Mouse (Mus musculus): ENCODE data around the gene Cpne2. TPM values are rescaled to one million over a fixed set of nuclear protein-coding genes. Genes with fewer than 3 reads are reported as not detected.

Cpne2 gene
- polyA plus RNA-seq, 1 experiment from 2014 or later, result 4.6 TPM

- WGBS, result 67% methylated on average over 16 of the region's 18 CpGs
- no peak for ATAC-seq
- Histone ChIP-seq H3K27ac (ENCODE audit: low read depth, low read length) (no peak overlapping the region), H3K4me1 (replicated peaks; ENCODE audit: control insufficient read depth, insufficient read depth, low read length) (no peaks in the 10 kb centered on the region), H3K9me3 (ENCODE audit: control insufficient read depth) (no peaks in the 10 kb centered on the region), H3K4me2 (replicated peaks; ENCODE audit: low read depth) (no peak overlapping the region), H3K27me3 (replicated peaks; ENCODE audit: control insufficient read depth, insufficient read depth, low read length) (no peaks in the 10 kb centered on the region), H3K9ac (ENCODE audit: low read depth, low read length) (no peak overlapping the region), H3K4me3 (ENCODE audit: low read depth, low read length) (no peak overlapping the region), H3K36me3 (ENCODE audit: control insufficient read depth, insufficient read depth) (no peaks in the 10 kb centered on the region)
- no peak for TF ChIP-seq CTCF (IDR thresholded peaks at IDR 0.05; ENCODE audit: low read depth)
Measured at GRCm38 (mm10) chr8:94540889-94541795, 8.4 kb downstream of the Cpne2 start.

- ATAC-seq, result no peak
- H3K36me3 ChIP-seq (ENCODE audit: control insufficient read depth, insufficient read depth), result no peaks in the 10 kb centered on the region
- no peaks in the 10 kb centered on the region for H3K27me3 ChIP-seq (replicated peaks; ENCODE audit: control insufficient read depth, insufficient read depth, low read length)
- no peak overlapping the region for H3K4me3 ChIP-seq (ENCODE audit: low read depth, low read length)
- no peak overlapping the region for H3K9ac ChIP-seq (ENCODE audit: low read depth, low read length)
- no peaks in the 10 kb centered on the region for H3K9me3 ChIP-seq (ENCODE audit: control insufficient read depth)
- WGBS, result 58% methylated on average over 8 of the region's 8 CpGs
- H3K27ac ChIP-seq (ENCODE audit: low read depth, low read length), result no peak overlapping the region
- H3K4me2 ChIP-seq (replicated peaks; ENCODE audit: low read depth), result no peak overlapping the region
- no peak for TF ChIP-seq CTCF (IDR thresholded peaks at IDR 0.05; ENCODE audit: low read depth)
- H3K4me1 ChIP-seq (replicated peaks; ENCODE audit: control insufficient read depth, insufficient read depth, low read length), result no peaks in the 10 kb centered on the region
Measured at GRCm38 (mm10) chr8:94543981-94544380, 11.2 kb downstream of the Cpne2 start.

- H3K9me3 ChIP-seq (ENCODE audit: control insufficient read depth), result no peaks in the 10 kb centered on the region
- H3K4me2 ChIP-seq (replicated peaks; ENCODE audit: low read depth), result no peak overlapping the region
- H3K4me3 ChIP-seq (ENCODE audit: low read depth, low read length), result no peak overlapping the region
- TF ChIP-seq CTCF (IDR thresholded peaks at IDR 0.05; ENCODE audit: low read depth), result no peak
- WGBS, result 81% methylated on average over 5 of the region's 5 CpGs
- no peaks in the 10 kb centered on the region for H3K27me3 ChIP-seq (replicated peaks; ENCODE audit: control insufficient read depth, insufficient read depth, low read length)
- H3K9ac ChIP-seq (ENCODE audit: low read depth, low read length), result no peak overlapping the region
- H3K4me1 ChIP-seq (replicated peaks; ENCODE audit: control insufficient read depth, insufficient read depth, low read length), result no peaks in the 10 kb centered on the region
- H3K27ac ChIP-seq (ENCODE audit: low read depth, low read length), result no peak overlapping the region
- no peak for ATAC-seq
- H3K36me3 ChIP-seq (ENCODE audit: control insufficient read depth, insufficient read depth), result no peaks in the 10 kb centered on the region
Measured at GRCm38 (mm10) chr8:94549041-94549440, 16.3 kb downstream of the Cpne2 start.

- WGBS, result 64% methylated on average over 5 of the region's 5 CpGs
- Histone ChIP-seq H3K27ac (ENCODE audit: low read depth, low read length) (no peak overlapping the region), H3K27me3 (replicated peaks; ENCODE audit: control insufficient read depth, insufficient read depth, low read length) (no peaks in the 10 kb centered on the region), H3K9me3 (ENCODE audit: control insufficient read depth) (no peaks in the 10 kb centered on the region), H3K9ac (ENCODE audit: low read depth, low read length) (no peak overlapping the region), H3K4me1 (replicated peaks; ENCODE audit: control insufficient read depth, insufficient read depth, low read length) (no peaks in the 10 kb centered on the region), H3K4me3 (ENCODE audit: low read depth, low read length) (no peak overlapping the region), H3K4me2 (replicated peaks; ENCODE audit: low read depth) (no peak overlapping the region), H3K36me3 (ENCODE audit: control insufficient read depth, insufficient read depth) (no peaks in the 10 kb centered on the region)
- no peak for TF ChIP-seq CTCF (IDR thresholded peaks at IDR 0.05; ENCODE audit: low read depth)
- ATAC-seq, result no peak
Measured at GRCm38 (mm10) chr8:94549482-94549881, 16.7 kb downstream of the Cpne2 start.

- WGBS, result 86% methylated on average over 5 of the region's 5 CpGs
- H3K9me3 ChIP-seq (ENCODE audit: control insufficient read depth), result no peaks in the 10 kb centered on the region
- H3K4me1 ChIP-seq (replicated peaks; ENCODE audit: control insufficient read depth, insufficient read depth, low read length), result no peaks in the 10 kb centered on the region
- H3K36me3 ChIP-seq (ENCODE audit: control insufficient read depth, insufficient read depth), result no peaks in the 10 kb centered on the region
- no peaks in the 10 kb centered on the region for H3K27me3 ChIP-seq (replicated peaks; ENCODE audit: control insufficient read depth, insufficient read depth, low read length)
- no peak for TF ChIP-seq CTCF (IDR thresholded peaks at IDR 0.05; ENCODE audit: low read depth)
- no peak overlapping the region for H3K4me3 ChIP-seq (ENCODE audit: low read depth, low read length)
- H3K4me2 ChIP-seq (replicated peaks; ENCODE audit: low read depth), result no peak overlapping the region
- no peak for ATAC-seq
- H3K27ac ChIP-seq (ENCODE audit: low read depth, low read length), result no peak overlapping the region
- no peak overlapping the region for H3K9ac ChIP-seq (ENCODE audit: low read depth, low read length)
Measured at GRCm38 (mm10) chr8:94549998-94550397, 17.2 kb downstream of the Cpne2 start.

- Histone ChIP-seq H3K9ac (ENCODE audit: low read depth, low read length) (no peak overlapping the region), H3K27me3 (replicated peaks; ENCODE audit: control insufficient read depth, insufficient read depth, low read length) (no peaks in the 10 kb centered on the region), H3K4me3 (ENCODE audit: low read depth, low read length) (no peak overlapping the region), H3K4me1 (replicated peaks; ENCODE audit: control insufficient read depth, insufficient read depth, low read length) (no peaks in the 10 kb centered on the region), H3K36me3 (ENCODE audit: control insufficient read depth, insufficient read depth) (no peaks in the 10 kb centered on the region), H3K4me2 (replicated peaks; ENCODE audit: low read depth) (no peak overlapping the region), H3K9me3 (ENCODE audit: control insufficient read depth) (no peaks in the 10 kb centered on the region), H3K27ac (ENCODE audit: low read depth, low read length) (no peak overlapping the region)
- no peak for ATAC-seq
- 59% methylated on average over 17 of the region's 17 CpGs for WGBS
- no peak for TF ChIP-seq CTCF (IDR thresholded peaks at IDR 0.05; ENCODE audit: low read depth)
Measured at GRCm38 (mm10) chr8:94551471-94552422, 19.0 kb downstream of the Cpne2 start.

Measured in intestine, postnatal 0 days (tissue).